Mouse (Mus musculus): ENCODE data around the gene Jak3. TPM values are rescaled to one million over a fixed set of nuclear protein-coding genes. Genes with fewer than 3 reads are reported as not detected.

Gene Jak3
- polyA plus RNA-seq, 1 experiment from 2014 or later = 3.8 TPM

GRCm38 (mm10) chr8:71709134-71709799, 33.2 kb downstream of the Jak3 start:
- ATAC-seq (ENCODE audit: insufficient number of reproducible peaks, insufficient read depth, low FRiP score, low TSS enrichment, low read depth) = peak; percentile 49
- Histone ChIP-seq H3K9ac (replicated peaks) (no peak overlapping the region), H3K36me3 (no peaks in the 10 kb centered on the region), H3K4me3 (replicated peaks) (0 out of 2 replicates have a peak overlapping the region, but pooled peaks have one; percentile 16), H3K4me1 (replicated peaks) (peaks cover 3% of the 10 kb centered on the region; the same call in 1 of the 2 replicates), H3K27me3 (peaks cover 61% of the 10 kb centered on the region), H3K4me2 (peak overlapping the region; percentile 46), H3K9me3 (no peaks in the 10 kb centered on the region), H3K27ac (no peak overlapping the region)
- 40% methylated on average over 25 of the region's 25 CpGs for WGBS

- Histone ChIP-seq H3K4me1 (replicated peaks) (peaks cover 3% of the 10 kb centered on the region; the same call in 1 of the 2 replicates), H3K4me2 (peak overlapping the region; percentile 46), H3K27me3 (peaks cover 55% of the 10 kb centered on the region), H3K9ac (replicated peaks) (no peak overlapping the region), H3K9me3 (no peaks in the 10 kb centered on the region), H3K27ac (no peak overlapping the region), H3K4me3 (replicated peaks) (peak overlapping the region; percentile 16), H3K36me3 (no peaks in the 10 kb centered on the region)
- peak; percentile 54 for ATAC-seq (ENCODE audit: insufficient number of reproducible peaks, insufficient read depth, low FRiP score, low TSS enrichment, low read depth)
- 22% methylated on average over 25 of the region's 25 CpGs for WGBS
Observed at GRCm38 (mm10) chr8:71709800-71710446, 33.8 kb downstream of the Jak3 start.

GRCm38 (mm10) chr8:71711574-71711973, 35.5 kb downstream of the Jak3 start:
- H3K27me3 ChIP-seq = peaks cover 48% of the 10 kb centered on the region
- no peak overlapping the region for H3K4me3 ChIP-seq (replicated peaks)
- no peaks in the 10 kb centered on the region for H3K36me3 ChIP-seq
- H3K4me1 ChIP-seq (replicated peaks) = peaks cover 12% of the 10 kb centered on the region; the same call in 1 of the 2 replicates
- H3K27ac ChIP-seq = no peak overlapping the region
- no peak overlapping the region for H3K4me2 ChIP-seq
- WGBS = 87% methylated on average over 2 of the region's 2 CpGs
- H3K9me3 ChIP-seq = no peaks in the 10 kb centered on the region
- no peak overlapping the region for H3K9ac ChIP-seq (replicated peaks)
- no peak for ATAC-seq (ENCODE audit: insufficient number of reproducible peaks, insufficient read depth, low FRiP score, low TSS enrichment, low read depth)

DNA sequence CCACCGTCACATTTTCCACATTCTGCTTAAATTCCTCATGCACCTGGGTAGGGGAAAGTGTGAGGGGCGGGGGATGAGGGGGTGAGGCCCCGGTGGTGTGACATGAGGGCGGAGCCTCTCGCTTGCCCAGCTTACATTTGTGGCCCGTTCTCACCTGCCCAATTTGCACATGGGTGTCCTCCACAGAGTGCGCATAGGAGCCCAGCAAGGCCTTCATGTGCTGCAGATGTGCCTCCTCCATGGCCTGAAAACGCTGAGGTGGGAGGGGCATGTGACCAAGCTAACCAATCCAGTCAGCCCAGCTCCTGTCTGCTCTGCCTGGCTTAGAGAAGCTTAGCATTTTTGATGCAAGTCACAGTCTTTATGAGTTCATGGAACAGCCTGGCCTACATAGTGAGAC, 39.4 kb downstream of the Jak3 start:
- ATAC-seq (ENCODE audit: insufficient number of reproducible peaks, insufficient read depth, low FRiP score, low TSS enrichment, low read depth) = peak; percentile 6; the same call in 1 of the 2 replicates
- Histone ChIP-seq H3K9ac (replicated peaks) (no peak overlapping the region), H3K4me1 (replicated peaks) (peaks cover 19% of the 10 kb centered on the region), H3K27ac (no peak overlapping the region), H3K4me2 (peak overlapping the region; percentile 26; the same call in 1 of the 2 replicates), H3K27me3 (peaks cover 21% of the 10 kb centered on the region), H3K36me3 (no peaks in the 10 kb centered on the region), H3K4me3 (replicated peaks) (no peak overlapping the region), H3K9me3 (no peaks in the 10 kb centered on the region)
- WGBS = 32% methylated on average over 8 of the region's 8 CpGs

DNA sequence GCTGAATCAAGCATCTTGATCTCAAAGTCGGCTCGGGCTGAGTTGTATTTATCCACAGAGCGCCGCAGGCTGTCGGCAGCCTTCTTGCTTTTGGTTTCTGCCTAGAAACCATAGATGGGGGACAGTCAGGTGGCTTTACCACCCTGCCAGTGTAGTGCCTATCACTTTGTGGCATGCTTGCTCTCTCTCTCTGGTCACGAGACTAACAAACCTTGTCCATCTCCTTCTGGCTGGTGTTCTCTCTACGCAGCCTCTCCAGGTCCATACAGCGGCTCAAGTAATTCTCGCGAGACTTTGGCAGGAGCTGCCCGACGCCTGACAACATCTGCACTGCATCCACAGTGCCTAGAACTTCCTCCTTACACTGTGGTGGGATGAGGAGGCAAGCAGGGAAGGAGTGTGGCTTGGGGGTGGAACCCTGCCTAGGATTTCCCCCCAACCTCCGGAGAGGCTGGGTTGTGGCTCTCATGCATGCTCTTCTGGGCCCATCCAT, 40.5 kb downstream of the Jak3 start:
- WGBS = 79% methylated on average over 13 of the region's 13 CpGs
- Histone ChIP-seq H3K9ac (replicated peaks) (no peak overlapping the region), H3K27ac (no peak overlapping the region), H3K9me3 (no peaks in the 10 kb centered on the region), H3K4me3 (replicated peaks) (no peak overlapping the region), H3K4me2 (no peak overlapping the region), H3K27me3 (peaks cover 16% of the 10 kb centered on the region), H3K4me1 (replicated peaks) (peaks cover 20% of the 10 kb centered on the region), H3K36me3 (no peaks in the 10 kb centered on the region)
- no peak for ATAC-seq (ENCODE audit: insufficient number of reproducible peaks, insufficient read depth, low FRiP score, low TSS enrichment, low read depth)

DNA sequence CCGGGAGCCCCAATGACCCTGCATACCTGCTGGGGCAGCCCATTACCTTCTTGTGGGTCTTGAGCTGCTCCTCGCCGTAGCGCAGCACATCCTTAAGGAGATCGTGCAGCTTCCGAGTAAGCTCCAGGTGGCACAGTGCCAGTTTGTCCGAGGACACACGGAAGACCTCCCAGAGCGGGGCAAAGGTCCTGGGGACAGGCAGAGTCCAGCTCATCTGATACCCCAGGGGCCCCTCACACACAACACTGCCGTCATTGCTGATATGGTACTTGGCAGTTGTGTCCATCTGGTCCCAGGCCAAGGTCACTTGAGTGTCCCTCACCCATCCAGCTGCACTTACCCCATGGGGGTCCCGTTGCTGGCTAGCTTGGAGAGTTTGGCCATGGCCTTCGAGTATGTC, 41.0 kb downstream of the Jak3 start:
- H3K4me2 ChIP-seq = no peak overlapping the region
- peaks cover 20% of the 10 kb centered on the region for H3K4me1 ChIP-seq (replicated peaks)
- H3K27me3 ChIP-seq = peaks cover 13% of the 10 kb centered on the region
- no peak overlapping the region for H3K9ac ChIP-seq (replicated peaks)
- ATAC-seq (ENCODE audit: insufficient number of reproducible peaks, insufficient read depth, low FRiP score, low TSS enrichment, low read depth) = no peak
- H3K36me3 ChIP-seq = no peaks in the 10 kb centered on the region
- H3K27ac ChIP-seq = no peak overlapping the region
- no peak overlapping the region for H3K4me3 ChIP-seq (replicated peaks)
- WGBS = 92% methylated on average over 12 of the region's 12 CpGs
- no peaks in the 10 kb centered on the region for H3K9me3 ChIP-seq

DNA sequence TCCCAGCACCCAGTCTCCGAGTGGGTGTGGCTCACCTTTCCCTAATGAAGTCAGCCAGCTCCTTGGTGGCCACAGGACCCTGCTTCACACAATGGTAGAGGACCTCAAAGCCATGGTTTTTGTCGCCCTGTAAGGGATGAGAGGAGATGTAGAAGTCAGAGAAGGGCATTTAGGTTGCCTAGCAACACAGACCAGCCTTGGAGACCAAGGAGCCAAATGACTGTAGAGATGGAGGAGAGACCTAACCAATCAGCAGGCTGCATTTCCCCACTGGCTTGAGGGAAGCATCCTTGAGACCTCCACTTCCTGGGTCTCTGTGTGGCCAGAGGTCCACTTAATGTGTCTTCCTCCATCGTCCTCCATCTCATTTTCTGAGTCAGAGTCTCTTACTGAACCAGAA, 42.2 kb downstream of the Jak3 start:
- Histone ChIP-seq H3K4me2 (no peak overlapping the region), H3K9ac (replicated peaks) (no peak overlapping the region), H3K9me3 (no peaks in the 10 kb centered on the region), H3K27me3 (peaks cover 21% of the 10 kb centered on the region), H3K36me3 (no peaks in the 10 kb centered on the region), H3K27ac (no peak overlapping the region), H3K4me1 (replicated peaks) (peaks cover 20% of the 10 kb centered on the region), H3K4me3 (replicated peaks) (no peak overlapping the region)
- 38% methylated on average over 3 of the region's 3 CpGs for WGBS
- ATAC-seq (ENCODE audit: insufficient number of reproducible peaks, insufficient read depth, low FRiP score, low TSS enrichment, low read depth) = no peak

DNA sequence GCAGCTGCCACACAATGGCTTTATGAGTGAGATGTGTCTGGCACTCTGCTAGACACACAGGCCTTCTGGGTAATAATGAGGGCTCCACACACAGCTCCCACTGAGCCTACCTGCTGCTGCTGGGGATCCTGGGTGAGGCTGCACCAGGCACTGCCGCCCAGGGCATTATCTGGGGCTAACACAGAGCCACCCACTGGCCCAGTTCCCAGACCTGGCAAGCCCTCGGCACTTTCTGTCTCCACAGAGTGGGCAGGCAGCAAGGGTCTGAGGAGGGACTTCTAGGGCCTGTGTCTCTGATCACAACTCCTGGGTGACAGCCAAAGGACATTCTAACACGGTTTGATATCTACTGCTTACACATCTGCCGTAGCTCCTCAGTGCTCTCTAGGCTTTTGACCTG, 43.1 kb downstream of the Jak3 start:
- Histone ChIP-seq H3K27ac (no peak overlapping the region), H3K9me3 (no peaks in the 10 kb centered on the region), H3K27me3 (peaks cover 30% of the 10 kb centered on the region), H3K4me2 (no peak overlapping the region), H3K4me3 (replicated peaks) (no peak overlapping the region), H3K4me1 (replicated peaks) (peaks cover 20% of the 10 kb centered on the region), H3K9ac (replicated peaks) (no peak overlapping the region), H3K36me3 (no peaks in the 10 kb centered on the region)
- no peak for ATAC-seq (ENCODE audit: insufficient number of reproducible peaks, insufficient read depth, low FRiP score, low TSS enrichment, low read depth)
- 62% methylated on average over 4 of the region's 4 CpGs for WGBS

GRCm38 (mm10) chr8:71719928-71720457, 43.9 kb downstream of the Jak3 start:
- 28% methylated on average over 7 of the region's 7 CpGs for WGBS
- Histone ChIP-seq H3K4me3 (replicated peaks) (no peak overlapping the region), H3K4me2 (no peak overlapping the region), H3K27me3 (peaks cover 38% of the 10 kb centered on the region), H3K4me1 (replicated peaks) (peaks cover 21% of the 10 kb centered on the region), H3K36me3 (no peaks in the 10 kb centered on the region), H3K27ac (no peak overlapping the region), H3K9ac (replicated peaks) (no peak overlapping the region), H3K9me3 (no peaks in the 10 kb centered on the region)
- ATAC-seq (ENCODE audit: insufficient number of reproducible peaks, insufficient read depth, low FRiP score, low TSS enrichment, low read depth) = peak; percentile 61

DNA sequence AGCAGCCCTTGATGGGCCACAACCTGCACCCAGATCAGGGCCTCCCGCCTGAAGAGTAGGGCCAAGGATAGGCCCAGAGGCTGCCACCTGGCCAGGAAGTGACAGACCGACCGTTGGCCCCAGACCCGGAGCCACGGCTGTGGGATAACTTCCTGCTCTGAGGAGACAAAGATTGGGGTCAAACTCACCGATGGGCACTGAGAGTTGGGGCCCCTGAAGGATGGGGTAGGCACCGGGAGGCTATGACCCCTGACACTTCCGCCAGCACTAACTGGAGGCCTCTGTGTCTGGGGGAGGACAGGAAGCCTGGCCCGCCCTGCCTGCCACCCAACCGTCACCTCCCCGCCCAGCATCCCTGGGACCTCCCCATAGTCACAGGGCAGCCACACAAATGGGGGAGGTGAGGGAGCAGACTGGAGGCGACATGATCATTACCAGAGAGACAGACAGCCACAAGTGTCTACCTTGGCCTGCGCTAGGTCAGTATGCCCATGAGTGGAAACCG, 47.0 kb downstream of the Jak3 start:
- Histone ChIP-seq H3K36me3 (no peaks in the 10 kb centered on the region), H3K4me1 (replicated peaks) (peaks cover 18% of the 10 kb centered on the region), H3K9me3 (no peaks in the 10 kb centered on the region), H3K4me3 (replicated peaks) (no peak overlapping the region), H3K27ac (no peak overlapping the region), H3K4me2 (no peak overlapping the region), H3K27me3 (peaks cover 60% of the 10 kb centered on the region), H3K9ac (replicated peaks) (no peak overlapping the region)
- 53% methylated on average over 14 of the region's 14 CpGs for WGBS
- ATAC-seq (ENCODE audit: insufficient number of reproducible peaks, insufficient read depth, low FRiP score, low TSS enrichment, low read depth) = no peak

GRCm38 (mm10) chr8:71724389-71724788, 48.3 kb downstream of the Jak3 start:
- 61% methylated on average over 4 of the region's 4 CpGs for WGBS
- no peak overlapping the region; the same call in 1 of the 2 replicates for H3K4me3 ChIP-seq (replicated peaks)
- no peak for ATAC-seq (ENCODE audit: insufficient number of reproducible peaks, insufficient read depth, low FRiP score, low TSS enrichment, low read depth)
- peaks cover 23% of the 10 kb centered on the region for H3K4me1 ChIP-seq (replicated peaks)
- no peaks in the 10 kb centered on the region for H3K36me3 ChIP-seq
- no peak overlapping the region for H3K27ac ChIP-seq
- no peaks in the 10 kb centered on the region for H3K9me3 ChIP-seq
- peaks cover 69% of the 10 kb centered on the region for H3K27me3 ChIP-seq
- H3K4me2 ChIP-seq = 0 out of 2 replicates have a peak overlapping the region, but pooled peaks have one; percentile 83
- H3K9ac ChIP-seq (replicated peaks) = no peak overlapping the region

Measured in limb, embryonic 12.5 days (tissue).